Mouse (Mus musculus) heart, embryonic 11.5 days (tissue): ENCODE data around the gene Gm5475. TPM values are rescaled to one million over a fixed set of nuclear protein-coding genes. Genes with fewer than 3 reads are reported as not detected.
A peak's percentile ranks its signal among the peaks of the same experiment; 100 is the strongest.

Source experiments
- ATAC-seq: fragments of 200-750 bp; cut with Nextera tagmentation; replicated peaks from 2 replicates; pipeline ENCODE4 v1.8.0; 2017; ENCODE audit warnings: moderate library complexity; ENCODE audit not compliant: insufficient number of reproducible peaks, low FRiP score, low TSS enrichment
- H3K27ac ChIP-seq: fragments of 300-500 bp; sonication (generic); 2 replicates; pipeline ENCODE4 v1.5.1; 2014; ENCODE audit warnings: mild to moderate bottlenecking, low read depth, low read length
- H3K27me3 ChIP-seq: fragments of 300-500 bp; sonication (generic); 2 replicates; pipeline ENCODE4 v1.6.1; 2014; ENCODE audit warnings: mild to moderate bottlenecking, low read length, mixed read lengths; ENCODE audit not compliant: control insufficient read depth, insufficient read depth
- H3K36me3 ChIP-seq: fragments of 300-500 bp; sonication (generic); 2 replicates; pipeline ENCODE4 v1.6.1; 2014; ENCODE audit warnings: mild to moderate bottlenecking, low read length, moderate library complexity, mixed read lengths; ENCODE audit not compliant: control insufficient read depth, insufficient read depth
- H3K4me1 ChIP-seq: fragments of 300-500 bp; sonication (generic); 2 replicates; pipeline ENCODE4 v1.6.1; 2014; ENCODE audit warnings: low read length; ENCODE audit not compliant: control insufficient read depth, insufficient read depth
- H3K4me2 ChIP-seq: fragments of 300-500 bp; sonication (generic); 2 replicates; pipeline ENCODE4 v1.6.1; 2014; ENCODE audit warnings: mild to moderate bottlenecking, moderate library complexity
- H3K4me3 ChIP-seq: fragments of 300-500 bp; sonication (generic); 2 replicates; pipeline ENCODE4 v1.5.1; 2014; ENCODE audit warnings: low read depth, low read length
- H3K9ac ChIP-seq: fragments of 300-500 bp; sonication (generic); 2 replicates; pipeline ENCODE4 v1.6.1; 2014; ENCODE audit warnings: mild to moderate bottlenecking, low read depth, low read length, moderate library complexity
- H3K9me3 ChIP-seq: fragments of 300-500 bp; sonication (generic); replicated peaks from 2 replicates; pipeline ENCODE4 v1.6.1; 2016; ENCODE audit warnings: low read length; ENCODE audit not compliant: control insufficient read depth
- WGBS: fragments of 180-500 bp; shearing (Covaris S2); extraction: QIAGEN DNeasy Blood & Tissue Kit; methylation state at CpG from one replicate; pipeline ENCODE4 v1.1.7; 2014; ENCODE audit not compliant: insufficient replicate concordance; 5-methylcytosine and 5-hydroxymethylcytosine counted together
- polyA plus RNA-seq: library from polyadenylated mRNA; unstranded; fragments of >200 nt; fragmentation: Nextera tagmentation; extraction: Ambion mirVana; gene quantifications from 2 replicates; pipeline ENCODE4 v1.2.1, GENCODE M21; 2014

The Gm5475 gene
- polyA plus RNA-seq, 1 experiment from 2014 or later, result not detected

DNA sequence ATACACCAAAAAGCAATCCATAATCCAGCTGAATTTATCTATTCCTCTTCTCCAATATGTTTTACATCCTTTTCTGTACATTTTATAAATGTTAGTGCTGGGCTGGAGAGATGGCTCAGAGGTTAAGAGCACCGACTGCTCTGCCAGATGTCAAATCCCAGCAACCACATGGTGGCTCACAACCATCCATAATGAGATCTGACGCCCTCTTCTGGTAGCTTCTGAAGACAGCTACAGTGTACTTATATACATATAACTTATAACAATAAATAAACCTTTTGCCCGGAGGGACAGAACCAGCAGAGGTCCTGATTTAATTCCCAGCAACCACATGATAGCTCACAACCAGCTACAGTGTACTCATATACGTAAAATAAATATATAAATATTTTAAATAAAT, 26.6 kb downstream of the Gm5475 start:
- H3K9me3 ChIP-seq, result no peaks in the 10 kb centered on the region
- no peak overlapping the region for H3K4me3 ChIP-seq
- ATAC-seq, result no peak
- H3K9ac ChIP-seq, result no peak overlapping the region
- H3K4me2 ChIP-seq, result no peak overlapping the region
- no peaks in the 10 kb centered on the region for H3K4me1 ChIP-seq
- H3K27ac ChIP-seq, result no peak overlapping the region
- H3K27me3 ChIP-seq, result no peaks in the 10 kb centered on the region
- H3K36me3 ChIP-seq, result no peaks in the 10 kb centered on the region
- 68% methylated on average over 4 of the region's 4 CpGs for WGBS

DNA sequence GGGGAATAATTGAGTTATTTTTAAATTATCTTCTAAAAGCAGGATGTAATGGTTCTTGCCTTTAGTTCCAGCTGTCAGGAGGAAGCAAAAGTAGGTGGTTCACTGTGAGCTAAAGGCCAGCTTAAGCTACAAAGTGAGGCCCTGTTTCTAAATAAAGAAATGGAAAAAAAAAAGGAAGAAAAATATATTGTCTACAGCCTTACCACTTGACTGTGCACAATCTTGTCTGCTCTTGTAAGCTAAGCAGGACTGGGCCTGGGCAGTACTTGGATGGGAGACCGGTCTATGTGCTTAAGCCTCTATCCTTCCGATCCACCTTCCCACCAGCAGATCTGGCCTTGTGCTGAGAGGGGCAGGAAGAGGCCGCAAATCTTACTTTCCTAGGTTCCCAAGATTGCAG, 27.5 kb downstream of the Gm5475 start:
- H3K36me3 ChIP-seq, result no peaks in the 10 kb centered on the region
- H3K4me2 ChIP-seq, result no peak overlapping the region
- no peak for ATAC-seq
- no peaks in the 10 kb centered on the region for H3K27me3 ChIP-seq
- no peak overlapping the region for H3K9ac ChIP-seq
- 74% methylated on average over 3 of the region's 3 CpGs for WGBS
- H3K4me3 ChIP-seq, result no peak overlapping the region
- H3K9me3 ChIP-seq, result no peaks in the 10 kb centered on the region
- no peak overlapping the region for H3K27ac ChIP-seq
- no peaks in the 10 kb centered on the region for H3K4me1 ChIP-seq

DNA sequence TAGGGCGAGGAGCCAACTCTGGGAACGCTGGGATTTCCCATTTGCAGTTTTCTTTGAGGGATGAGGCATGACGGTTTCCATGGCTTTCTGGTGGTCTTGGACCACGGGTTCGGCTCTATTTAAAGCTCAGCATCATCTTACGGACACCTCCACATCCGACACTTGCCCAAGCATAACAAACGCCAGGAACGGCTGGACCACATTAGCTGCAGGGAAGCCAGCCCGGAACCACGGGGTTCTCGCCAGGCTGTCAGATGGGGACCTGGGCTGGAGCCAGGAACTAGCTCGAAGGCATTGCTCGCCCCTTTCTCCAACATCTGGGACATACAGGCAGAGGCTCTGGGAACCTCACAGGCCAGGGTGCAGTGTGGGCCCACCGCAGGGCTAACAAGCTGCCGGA, 29.3 kb downstream of the Gm5475 start:
- H3K4me2 ChIP-seq, result no peak overlapping the region
- H3K4me3 ChIP-seq, result no peak overlapping the region
- no peak for ATAC-seq
- no peaks in the 10 kb centered on the region for H3K27me3 ChIP-seq
- no peaks in the 10 kb centered on the region for H3K36me3 ChIP-seq
- WGBS, result 70% methylated on average over 16 of the region's 16 CpGs
- no peaks in the 10 kb centered on the region for H3K4me1 ChIP-seq
- H3K9me3 ChIP-seq, result no peaks in the 10 kb centered on the region
- no peak overlapping the region for H3K27ac ChIP-seq
- H3K9ac ChIP-seq, result no peak overlapping the region

DNA sequence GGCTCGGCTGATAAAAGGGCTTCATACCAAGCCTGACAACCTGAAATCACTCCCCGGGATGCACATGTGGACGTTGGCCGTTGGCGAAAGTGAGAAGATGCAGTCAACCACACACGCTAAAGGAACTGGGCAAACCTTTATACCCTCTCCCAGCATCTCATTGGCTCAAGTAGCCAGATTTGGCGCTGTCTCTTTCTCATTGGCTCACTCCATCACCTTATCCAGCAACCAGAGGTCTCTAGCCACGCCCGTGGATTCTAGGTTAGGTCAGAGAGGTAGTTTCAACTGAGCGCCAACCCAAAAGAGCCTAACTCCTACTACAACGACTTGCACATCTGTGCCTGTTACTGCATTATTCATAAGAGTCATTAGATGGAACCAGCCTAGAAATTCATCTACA, 30.5 kb downstream of the Gm5475 start:
- Histone ChIP-seq H3K36me3 (no peaks in the 10 kb centered on the region), H3K9me3 (no peaks in the 10 kb centered on the region), H3K27ac (no peak overlapping the region), H3K4me1 (no peaks in the 10 kb centered on the region), H3K4me3 (no peak overlapping the region), H3K27me3 (no peaks in the 10 kb centered on the region), H3K4me2 (no peak overlapping the region), H3K9ac (no peak overlapping the region)
- 70% methylated on average over 11 of the region's 11 CpGs for WGBS
- no peak for ATAC-seq

DNA sequence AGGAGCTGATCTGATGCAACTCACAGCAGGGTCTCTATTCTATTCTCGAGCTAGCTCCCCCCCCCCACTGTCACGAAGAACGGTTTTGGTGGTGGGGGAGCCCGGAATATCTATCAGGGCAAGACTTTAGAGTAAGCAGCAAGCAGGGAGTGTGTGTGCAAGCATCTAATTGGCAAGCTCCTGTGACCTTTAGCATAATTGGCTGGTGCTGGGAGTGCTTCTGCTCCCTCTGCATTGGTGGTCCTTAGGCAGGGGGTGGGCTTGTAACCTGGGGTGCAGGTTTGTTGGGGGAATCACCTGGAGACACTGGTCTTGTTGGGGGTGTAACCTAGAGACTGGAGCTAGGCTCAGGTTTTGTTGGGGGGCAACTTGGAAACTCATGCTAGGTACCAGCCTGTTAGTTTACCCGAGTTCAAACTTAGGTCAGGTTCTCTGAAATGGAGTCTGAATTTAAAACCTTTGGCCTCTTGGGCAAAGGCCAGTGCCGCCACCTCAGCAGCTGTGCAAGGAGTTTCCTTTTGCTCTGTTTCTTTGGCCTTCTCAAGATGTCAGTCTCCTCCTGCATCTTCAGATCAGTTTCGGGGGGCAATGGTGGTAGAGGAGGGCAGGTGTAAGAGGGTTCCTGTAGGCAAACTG, 34.5 kb downstream of the Gm5475 start:
- Histone ChIP-seq H3K4me2 (no peak overlapping the region), H3K27ac (no peak overlapping the region), H3K9me3 (no peaks in the 10 kb centered on the region), H3K9ac (no peak overlapping the region), H3K4me1 (peaks cover 4% of the 10 kb centered on the region), H3K4me3 (no peak overlapping the region), H3K27me3 (0 out of 2 replicates have a peak, but pooled peaks cover 4% of the 10 kb centered on the region), H3K36me3 (no peaks in the 10 kb centered on the region)
- 66% methylated on average over 7 of the region's 7 CpGs for WGBS
- ATAC-seq, result no peak

DNA sequence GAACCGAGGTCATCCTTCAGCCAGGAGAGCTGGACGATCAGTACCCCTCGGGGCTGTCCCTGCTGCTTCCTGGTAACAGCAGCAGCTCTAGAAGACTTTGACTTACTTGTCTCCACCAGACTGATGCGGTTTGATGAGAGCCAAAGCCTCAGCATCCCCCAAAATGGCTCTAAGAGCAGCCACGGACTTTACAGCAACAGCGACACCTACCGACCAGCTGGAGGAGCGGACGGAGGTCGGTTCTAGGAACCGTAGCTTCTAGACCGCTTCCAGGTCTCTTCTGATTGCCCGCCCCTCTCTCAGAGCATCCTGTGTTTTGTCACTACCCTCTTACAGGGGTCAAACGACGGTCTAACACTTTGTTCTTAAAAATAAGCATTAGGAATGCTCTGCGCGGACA, 35.4 kb downstream of the Gm5475 start:
- 7% methylated on average over 17 of the region's 17 CpGs for WGBS
- Histone ChIP-seq H3K4me1 (peaks cover 4% of the 10 kb centered on the region), H3K36me3 (no peaks in the 10 kb centered on the region), H3K4me2 (peak overlapping the region; percentile 49), H3K4me3 (0 out of 2 replicates have a peak overlapping the region, but pooled peaks have one; percentile 3), H3K9ac (no peak overlapping the region), H3K27me3 (0 out of 2 replicates have a peak, but pooled peaks cover 4% of the 10 kb centered on the region), H3K27ac (no peak overlapping the region), H3K9me3 (no peaks in the 10 kb centered on the region)
- no peak for ATAC-seq

DNA sequence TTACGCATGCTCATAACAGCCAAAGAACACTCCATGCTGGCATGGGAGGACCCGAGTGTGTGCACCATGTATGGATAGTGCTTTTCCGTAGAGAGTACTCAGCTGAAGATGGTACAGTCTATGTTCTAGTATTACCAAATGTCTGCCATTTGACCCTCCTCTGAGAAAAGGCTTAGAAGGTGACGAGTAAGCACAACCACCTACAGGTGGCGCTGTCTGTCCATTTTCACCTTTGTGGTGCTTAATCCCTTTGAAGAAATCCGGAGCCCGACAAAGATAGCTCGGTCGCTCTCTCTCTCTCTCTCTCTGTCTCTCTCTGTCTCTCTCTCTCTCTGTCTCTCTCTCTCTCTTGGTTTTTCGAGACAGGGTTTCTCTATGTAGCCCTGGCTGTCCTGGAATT, 36.1 kb downstream of the Gm5475 start:
- 35% methylated on average over 10 of the region's 10 CpGs for WGBS
- ATAC-seq, result no peak
- H3K4me3 ChIP-seq, result no peak overlapping the region
- H3K9ac ChIP-seq, result no peak overlapping the region
- 0 out of 2 replicates have a peak, but pooled peaks cover 4% of the 10 kb centered on the region for H3K27me3 ChIP-seq
- H3K9me3 ChIP-seq, result no peaks in the 10 kb centered on the region
- H3K4me1 ChIP-seq, result peaks cover 4% of the 10 kb centered on the region
- no peaks in the 10 kb centered on the region for H3K36me3 ChIP-seq
- no peak overlapping the region for H3K4me2 ChIP-seq
- H3K27ac ChIP-seq, result no peak overlapping the region

DNA sequence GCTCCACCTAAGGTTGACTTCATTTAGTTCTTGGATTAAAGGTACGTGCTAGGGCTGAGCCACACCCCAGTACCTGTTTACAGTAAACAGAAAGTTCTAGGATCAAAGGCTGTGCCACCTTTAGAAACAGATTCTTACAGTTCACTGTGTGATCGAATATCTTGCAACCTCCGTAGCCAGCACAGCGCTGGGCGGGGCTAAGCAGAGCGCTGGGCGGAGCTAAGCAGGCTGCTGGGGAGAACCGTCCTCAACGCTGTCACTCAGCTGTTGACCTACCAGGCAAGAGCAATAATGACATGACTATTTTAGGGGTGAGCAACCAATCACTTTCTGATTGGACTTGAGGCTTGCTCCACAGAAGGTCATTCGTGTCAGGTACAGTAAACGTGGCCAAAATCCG, 39.0 kb downstream of the Gm5475 start:
- no peak for ATAC-seq
- WGBS, result 9% methylated on average over 12 of the region's 12 CpGs
- H3K4me1 ChIP-seq, result peaks cover 4% of the 10 kb centered on the region
- H3K27ac ChIP-seq, result no peak overlapping the region
- no peaks in the 10 kb centered on the region for H3K9me3 ChIP-seq
- H3K27me3 ChIP-seq, result 0 out of 2 replicates have a peak, but pooled peaks cover 4% of the 10 kb centered on the region
- no peak overlapping the region for H3K9ac ChIP-seq
- no peaks in the 10 kb centered on the region for H3K36me3 ChIP-seq
- peak overlapping the region; percentile 52 for H3K4me2 ChIP-seq
- peak overlapping the region; percentile 14; the same call in 1 of the 2 replicates for H3K4me3 ChIP-seq

DNA sequence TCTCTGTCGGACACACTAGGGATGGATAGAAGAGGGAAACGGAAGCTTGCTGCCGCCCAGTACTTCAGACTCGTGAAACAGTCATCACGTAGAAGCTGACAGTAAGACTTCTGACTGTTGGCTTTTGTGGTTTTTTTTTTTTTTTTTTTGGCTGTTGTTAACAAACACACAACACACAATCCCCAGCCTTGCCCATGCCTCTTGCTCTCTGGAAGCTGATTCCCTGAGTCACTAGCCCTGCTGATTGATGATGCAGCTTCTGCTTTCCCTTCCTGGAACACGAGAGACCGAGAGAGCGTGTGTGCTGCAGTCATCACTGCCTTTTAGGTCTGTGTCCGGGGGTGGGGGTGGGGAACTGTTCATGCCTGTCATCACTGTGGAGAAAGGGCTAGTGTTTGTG, 39.7 kb downstream of the Gm5475 start:
- Histone ChIP-seq H3K27ac (no peak overlapping the region), H3K9me3 (no peaks in the 10 kb centered on the region), H3K9ac (no peak overlapping the region), H3K36me3 (no peaks in the 10 kb centered on the region), H3K4me1 (peaks cover 4% of the 10 kb centered on the region), H3K4me3 (no peak overlapping the region), H3K27me3 (0 out of 2 replicates have a peak, but pooled peaks cover 4% of the 10 kb centered on the region), H3K4me2 (no peak overlapping the region)
- no peak for ATAC-seq
- 56% methylated on average over 9 of the region's 9 CpGs for WGBS
